Mouse (Mus musculus): ENCODE data around the gene Trp73.

GRCm38 (mm10) chr4:154186002-154186537 lies 46.1 kb upstream of the Trp73 start:
- TF ChIP-seq POLR2A (IDR thresholded peaks at IDR 0.05; ENCODE audit: insufficient read depth, low read depth, low read length) (no peak), CTCF (IDR thresholded peaks at IDR 0.05; ENCODE audit: insufficient read depth, low read depth, low read length) (no peak)

Data from olfactory bulb, adult 2 months (tissue).